Mouse (Mus musculus) intestine, embryonic 15.5 days (tissue): ENCODE measurements around the gene Ufd1. TPM values are rescaled to one million over a fixed set of nuclear protein-coding genes. Genes with fewer than 3 reads are reported as not detected.
A peak's percentile ranks its signal among the peaks of the same experiment; 100 is the strongest.

Source experiments
- ATAC-seq: fragments of 200-750 bp; cut with Nextera tagmentation; 2 replicates; pipeline ENCODE4 v1.8.0; 2017; ENCODE audit warnings: moderate TSS enrichment, moderate library complexity
- H3K27ac ChIP-seq: fragments of 300-500 bp; sonication (generic); 2 replicates; pipeline ENCODE4 v1.5.1; 2015; ENCODE audit warnings: mild to moderate bottlenecking, inconsistent platforms
- H3K27me3 ChIP-seq: fragments of 300-500 bp; sonication (generic); replicated peaks from 2 replicates; pipeline ENCODE4 v1.6.1; 2015; ENCODE audit warnings: inconsistent platforms
- H3K36me3 ChIP-seq: fragments of 300-500 bp; sonication (generic); 2 replicates; pipeline ENCODE4 v1.6.1; 2015; ENCODE audit warnings: inconsistent platforms
- H3K4me1 ChIP-seq: fragments of 300-500 bp; sonication (generic); replicated peaks from 2 replicates; pipeline ENCODE4 v1.6.1; 2015; ENCODE audit warnings: inconsistent platforms
- H3K4me2 ChIP-seq: fragments of 300-500 bp; sonication (generic); replicated peaks from 2 replicates; pipeline ENCODE4 v1.6.1; 2015; ENCODE audit warnings: mild to moderate bottlenecking, inconsistent platforms
- H3K4me3 ChIP-seq: fragments of 300-500 bp; sonication (generic); replicated peaks from 2 replicates; pipeline ENCODE4 v1.5.1; 2015; ENCODE audit warnings: inconsistent platforms
- H3K9ac ChIP-seq: fragments of 300-500 bp; sonication (generic); 2 replicates; pipeline ENCODE4 v1.6.1; 2015; ENCODE audit warnings: inconsistent platforms
- H3K9me3 ChIP-seq: fragments of 300-500 bp; sonication (generic); 2 replicates; pipeline ENCODE4 v1.6.1; 2016; ENCODE audit warnings: inconsistent platforms
- WGBS: fragments of 180-500 bp; shearing (Covaris S2); methylation state at CpG from one replicate; pipeline ENCODE4 v1.1.7; 2015; 5-methylcytosine and 5-hydroxymethylcytosine counted together
- polyA plus RNA-seq: library from polyadenylated mRNA; unstranded; fragments of >200 nt; fragmentation: Nextera tagmentation; extraction: Ambion mirVana; gene quantifications from 2 replicates; pipeline ENCODE4 v1.2.1, GENCODE M21; 2015

The Ufd1 gene
- polyA plus RNA-seq, 1 experiment from 2014 or later = 74.8 TPM

DNA sequence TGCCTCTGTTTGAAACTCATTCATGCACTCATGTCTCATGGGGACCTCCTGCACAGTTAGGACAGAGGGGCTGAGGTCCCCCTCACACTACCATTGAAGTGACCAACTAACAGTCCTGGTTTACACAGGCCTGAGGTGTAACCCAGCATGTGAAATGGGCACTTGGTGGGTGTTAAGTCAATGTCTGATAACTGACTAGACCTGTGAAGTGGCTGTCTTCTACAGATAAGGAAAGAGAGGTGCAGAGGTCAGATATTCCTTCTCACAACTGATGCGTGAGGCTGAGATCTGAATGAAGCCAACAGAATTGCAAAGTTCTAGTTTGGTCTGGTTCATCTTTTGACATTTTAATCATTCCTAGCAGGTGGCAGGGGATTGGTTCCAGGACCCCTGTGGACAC lies 26.1 kb upstream of the Ufd1 start:
- Histone ChIP-seq H3K9me3 (no peaks in the 10 kb centered on the region), H3K4me3 (no peak overlapping the region), H3K27me3 (no peaks in the 10 kb centered on the region), H3K36me3 (peaks cover 15% of the 10 kb centered on the region), H3K9ac (no peak overlapping the region), H3K27ac (no peak overlapping the region), H3K4me1 (no peaks in the 10 kb centered on the region), H3K4me2 (no peak overlapping the region)
- 88% methylated on average over 1 of the region's 1 CpGs for WGBS
- ATAC-seq = no peak

DNA sequence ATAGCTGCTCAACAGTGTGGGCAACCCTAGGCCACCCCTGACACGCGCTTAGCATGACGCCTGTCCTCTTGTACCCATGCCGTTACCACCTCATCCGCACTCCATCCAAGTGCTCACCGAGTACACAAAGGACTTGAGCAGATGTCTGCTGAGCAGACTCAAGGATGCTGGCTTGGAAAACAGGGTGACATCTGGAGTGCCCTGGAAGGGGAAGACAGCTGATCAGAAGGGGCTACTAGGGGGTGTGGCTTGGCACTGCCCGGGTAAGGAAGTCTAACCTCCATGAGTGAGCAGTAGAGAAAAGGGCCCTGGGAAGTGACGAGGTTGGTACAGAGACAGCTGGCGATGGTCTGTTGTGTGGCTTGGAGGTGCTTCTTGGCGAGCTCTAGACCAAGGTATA lies 24.9 kb upstream of the Ufd1 start:
- H3K9me3 ChIP-seq = no peaks in the 10 kb centered on the region
- no peak overlapping the region for H3K4me3 ChIP-seq
- H3K9ac ChIP-seq = no peak overlapping the region
- H3K27ac ChIP-seq = no peak overlapping the region
- WGBS = 96% methylated on average over 10 of the region's 10 CpGs
- ATAC-seq = no peak
- H3K4me2 ChIP-seq = no peak overlapping the region
- H3K27me3 ChIP-seq = no peaks in the 10 kb centered on the region
- H3K4me1 ChIP-seq = no peaks in the 10 kb centered on the region
- peaks cover 15% of the 10 kb centered on the region for H3K36me3 ChIP-seq

GRCm38 (mm10) chr16:18788627-18789406 lies 22.8 kb upstream of the Ufd1 start:
- Histone ChIP-seq H3K4me1 (no peaks in the 10 kb centered on the region), H3K4me2 (no peak overlapping the region), H3K9me3 (no peaks in the 10 kb centered on the region), H3K4me3 (no peak overlapping the region), H3K9ac (no peak overlapping the region), H3K36me3 (peaks cover 17% of the 10 kb centered on the region), H3K27me3 (no peaks in the 10 kb centered on the region), H3K27ac (no peak overlapping the region)
- WGBS = 87% methylated on average over 10 of the region's 10 CpGs
- ATAC-seq = no peak

DNA sequence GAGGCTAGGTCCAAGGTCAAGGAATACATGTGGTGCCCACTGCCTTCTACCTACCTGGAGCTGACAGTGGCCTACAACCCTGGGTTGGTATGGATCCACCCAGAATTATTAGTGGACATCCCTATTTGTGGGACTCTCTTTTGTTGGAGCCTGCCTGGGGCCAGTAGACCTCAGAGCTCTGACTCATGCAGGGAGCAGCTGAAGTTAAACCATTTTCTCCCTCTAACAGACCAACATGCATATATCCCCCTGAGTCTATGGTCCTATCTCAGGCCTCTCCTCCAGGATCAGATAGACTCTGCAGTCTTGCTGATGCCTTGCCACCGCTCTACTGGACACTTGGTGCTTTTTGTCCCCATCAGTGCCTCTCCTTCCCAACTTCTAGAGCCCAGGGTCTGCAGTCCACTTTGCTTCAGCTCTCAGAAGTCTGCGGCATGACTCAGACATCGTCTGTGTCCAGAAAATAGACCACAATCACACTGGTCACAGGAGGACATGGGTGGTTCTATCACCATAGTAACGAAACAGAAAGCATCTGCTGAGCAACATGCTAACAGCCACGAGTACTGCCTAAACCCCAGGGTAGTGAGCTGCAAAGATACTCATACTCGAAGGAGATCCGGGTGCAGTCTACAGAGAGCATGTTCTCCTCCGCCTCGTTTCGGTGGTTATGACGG lies 16.2 kb upstream of the Ufd1 start:
- Histone ChIP-seq H3K9me3 (no peaks in the 10 kb centered on the region), H3K27me3 (no peaks in the 10 kb centered on the region), H3K27ac (no peak overlapping the region), H3K36me3 (peaks cover 28% of the 10 kb centered on the region), H3K4me2 (no peak overlapping the region), H3K4me3 (no peak overlapping the region), H3K4me1 (no peaks in the 10 kb centered on the region), H3K9ac (no peak overlapping the region)
- WGBS = 94% methylated on average over 11 of the region's 11 CpGs
- no peak for ATAC-seq

- WGBS = 90% methylated on average over 7 of the region's 7 CpGs
- no peak for ATAC-seq
Observed at GRCm38 (mm10) chr16:18796645-18797044, 14.9 kb upstream of the Ufd1 start.

GRCm38 (mm10) chr16:18798151-18798550 lies 13.4 kb upstream of the Ufd1 start:
- no peak overlapping the region for H3K9ac ChIP-seq
- H3K9me3 ChIP-seq = no peaks in the 10 kb centered on the region
- no peak overlapping the region for H3K4me3 ChIP-seq
- H3K27ac ChIP-seq = no peak overlapping the region
- 85% methylated on average over 5 of the region's 5 CpGs for WGBS
- ATAC-seq = no peak
- no peaks in the 10 kb centered on the region for H3K27me3 ChIP-seq
- H3K36me3 ChIP-seq = peaks cover 28% of the 10 kb centered on the region
- no peaks in the 10 kb centered on the region for H3K4me1 ChIP-seq
- H3K4me2 ChIP-seq = no peak overlapping the region

More at GRCm38 (mm10) chr16:18796645-18797044, 14.9 kb upstream of the Ufd1 start:
- H3K36me3 ChIP-seq = peaks cover 30% of the 10 kb centered on the region
- H3K4me3 ChIP-seq = no peak overlapping the region
- no peak overlapping the region for H3K4me2 ChIP-seq
- H3K27ac ChIP-seq = no peak overlapping the region
- no peaks in the 10 kb centered on the region for H3K4me1 ChIP-seq
- H3K27me3 ChIP-seq = no peaks in the 10 kb centered on the region
- H3K9me3 ChIP-seq = no peaks in the 10 kb centered on the region
- no peak overlapping the region for H3K9ac ChIP-seq

- Histone ChIP-seq H3K36me3 (peaks cover 24% of the 10 kb centered on the region), H3K9ac (no peak overlapping the region), H3K4me1 (no peaks in the 10 kb centered on the region), H3K4me3 (no peak overlapping the region), H3K27me3 (no peaks in the 10 kb centered on the region), H3K9me3 (no peaks in the 10 kb centered on the region), H3K4me2 (no peak overlapping the region), H3K27ac (no peak overlapping the region)
- 75% methylated on average over 2 of the region's 2 CpGs for WGBS
- ATAC-seq = no peak
Observed at GRCm38 (mm10) chr16:18798841-18799240, 12.7 kb upstream of the Ufd1 start.

DNA sequence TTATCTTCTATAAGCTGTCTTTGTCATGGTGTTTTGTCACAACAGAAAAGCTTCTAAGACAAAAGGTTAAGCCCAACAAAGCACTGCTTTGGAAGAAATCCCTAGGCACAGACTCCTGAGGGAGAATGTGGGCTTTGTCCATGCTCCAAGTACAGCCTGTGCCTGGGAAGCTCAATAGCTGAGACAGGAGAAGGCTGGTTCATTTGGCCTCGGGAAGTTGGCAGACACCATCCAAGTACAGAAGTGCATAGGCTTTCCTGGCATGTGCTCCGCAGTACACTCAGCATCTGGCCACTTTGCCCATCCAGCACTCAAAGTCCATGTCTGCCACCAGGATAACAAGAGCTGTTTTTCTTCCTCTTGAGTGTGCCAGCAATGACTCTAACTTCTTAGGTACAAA lies 5.8 kb upstream of the Ufd1 start:
- H3K4me2 ChIP-seq = no peak overlapping the region
- H3K9me3 ChIP-seq = no peaks in the 10 kb centered on the region
- no peak for ATAC-seq
- H3K27me3 ChIP-seq = no peaks in the 10 kb centered on the region
- H3K9ac ChIP-seq = no peak overlapping the region
- no peak overlapping the region for H3K4me3 ChIP-seq
- H3K4me1 ChIP-seq = no peaks in the 10 kb centered on the region
- no peak overlapping the region for H3K27ac ChIP-seq
- 94% methylated on average over 2 of the region's 2 CpGs for WGBS
- peaks cover 29% of the 10 kb centered on the region for H3K36me3 ChIP-seq

DNA sequence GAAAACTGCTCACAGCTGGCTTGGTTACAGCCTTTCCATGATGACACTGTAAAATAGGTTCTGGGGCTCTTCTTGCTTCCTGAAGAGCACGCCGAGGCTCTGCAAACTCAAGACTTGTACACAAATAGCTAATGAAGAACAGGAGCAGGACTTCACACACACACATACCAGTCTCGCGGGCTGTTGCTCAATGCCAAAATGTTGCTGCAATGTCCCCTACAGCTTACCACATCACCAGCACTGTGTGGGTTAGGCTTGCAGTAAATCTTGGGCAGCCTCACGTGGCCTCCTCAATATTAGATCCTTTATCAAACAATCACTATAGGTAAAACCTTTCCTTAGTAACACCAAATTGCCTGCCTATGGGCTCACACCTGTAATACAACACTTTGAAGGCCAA lies 2.6 kb upstream of the Ufd1 start:
- no peak overlapping the region for H3K4me2 ChIP-seq
- no peak overlapping the region for H3K27ac ChIP-seq
- no peak for ATAC-seq
- no peak overlapping the region for H3K9ac ChIP-seq
- H3K4me3 ChIP-seq = no peak overlapping the region
- H3K36me3 ChIP-seq = peaks cover 27% of the 10 kb centered on the region
- WGBS = 91% methylated on average over 5 of the region's 5 CpGs
- H3K4me1 ChIP-seq = peaks cover 13% of the 10 kb centered on the region; the same call in 1 of the 2 replicates
- H3K9me3 ChIP-seq = no peaks in the 10 kb centered on the region
- no peaks in the 10 kb centered on the region for H3K27me3 ChIP-seq

DNA sequence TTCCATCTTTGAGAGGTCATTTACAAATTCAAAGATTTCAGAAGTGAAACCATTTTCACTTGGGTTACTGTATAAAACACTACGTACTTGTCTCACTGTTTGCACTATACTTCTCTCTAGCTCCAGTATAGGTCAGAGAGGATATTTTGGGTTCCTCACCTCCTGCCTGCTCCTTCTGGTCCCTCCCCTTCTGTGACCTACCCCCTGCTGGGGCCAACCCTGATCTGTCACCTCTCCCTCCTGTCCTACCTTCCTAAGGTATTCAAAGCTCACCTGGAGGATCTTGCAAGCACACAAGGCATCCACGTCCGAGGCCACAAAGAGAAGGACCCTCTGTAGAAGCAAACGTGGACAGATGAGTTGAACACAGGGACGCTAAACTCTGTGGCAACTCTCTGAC lies 547 bp upstream of the Ufd1 start:
- WGBS = 5% methylated on average over 5 of the region's 5 CpGs
- Histone ChIP-seq H3K9me3 (no peaks in the 10 kb centered on the region), H3K27ac (no peak overlapping the region), H3K27me3 (no peaks in the 10 kb centered on the region), H3K4me3 (peak overlapping the region; percentile 61), H3K4me1 (peaks cover 13% of the 10 kb centered on the region; the same call in 1 of the 2 replicates), H3K4me2 (peak overlapping the region; percentile 82), H3K9ac (peak overlapping the region; percentile 54), H3K36me3 (peaks cover 21% of the 10 kb centered on the region)
- ATAC-seq = peak; percentile 37

DNA sequence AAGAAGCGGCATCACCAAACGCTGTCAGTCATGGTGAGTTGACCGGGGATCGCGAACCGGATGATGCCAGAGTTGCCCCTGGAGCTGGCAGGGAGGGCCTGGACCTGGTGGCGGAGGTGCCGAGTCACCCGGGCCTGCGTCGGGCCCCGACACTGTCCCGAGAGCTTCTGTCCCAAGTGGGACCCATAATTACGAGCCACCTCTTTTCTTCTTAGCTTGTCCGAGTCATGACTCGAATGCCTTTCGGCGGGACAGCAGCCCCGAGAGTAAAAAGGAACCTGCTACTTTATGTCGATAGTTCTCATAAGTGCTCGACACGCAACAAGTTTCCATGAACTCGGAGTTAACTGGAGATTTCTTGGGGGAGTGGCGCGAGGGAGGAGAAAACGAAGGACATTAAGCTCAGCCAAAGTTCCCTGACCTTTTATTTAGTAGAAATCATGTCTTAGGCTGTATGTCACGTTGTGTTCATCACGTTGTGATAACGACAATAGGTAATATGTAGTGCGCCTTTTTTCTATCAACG lies 869 bp downstream of the Ufd1 start:
- Histone ChIP-seq H3K4me2 (peak overlapping the region; percentile 58), H3K4me1 (peaks cover 13% of the 10 kb centered on the region; the same call in 1 of the 2 replicates), H3K9me3 (no peaks in the 10 kb centered on the region), H3K27ac (peak overlapping the region; percentile 56; the same call in 1 of the 2 replicates), H3K27me3 (no peaks in the 10 kb centered on the region), H3K36me3 (peaks cover 28% of the 10 kb centered on the region), H3K9ac (peak overlapping the region; percentile 76), H3K4me3 (peak overlapping the region; percentile 61)
- ATAC-seq = peak; percentile 43
- 2% methylated on average over 31 of the region's 31 CpGs for WGBS

DNA sequence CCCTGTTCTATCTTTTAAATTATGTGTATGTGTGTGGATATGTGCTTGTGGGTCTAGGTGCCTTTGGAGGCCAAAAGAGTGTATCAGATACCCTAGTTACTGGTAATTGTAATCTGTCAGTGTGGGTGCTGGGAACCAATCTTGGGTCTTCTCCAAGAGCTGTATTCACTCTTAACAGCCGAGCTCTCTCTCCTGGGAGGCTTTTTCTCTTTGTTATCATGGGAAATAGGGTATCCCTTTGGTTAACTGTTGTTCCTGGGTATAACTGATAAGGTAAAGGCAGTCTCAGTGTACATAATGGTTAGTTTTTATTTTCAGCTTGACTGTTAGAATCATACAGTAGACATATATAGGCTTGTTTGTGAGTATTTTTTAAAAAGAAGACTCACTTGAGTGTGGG lies 10.8 kb downstream of the Ufd1 start:
- Histone ChIP-seq H3K27me3 (no peaks in the 10 kb centered on the region), H3K4me1 (no peaks in the 10 kb centered on the region), H3K4me2 (no peak overlapping the region), H3K9me3 (no peaks in the 10 kb centered on the region), H3K4me3 (no peak overlapping the region), H3K36me3 (peaks cover 60% of the 10 kb centered on the region), H3K27ac (no peak overlapping the region), H3K9ac (no peak overlapping the region)
- ATAC-seq = no peak
- 93% methylated on average over 1 of the region's 1 CpGs for WGBS
